Mouse (Mus musculus): ENCODE data around the gene Gpr183. TPM values are rescaled to one million over a fixed set of nuclear protein-coding genes. Genes with fewer than 3 reads are reported as not detected.

Gene Gpr183
- 3.9 and 4.0 TPM in 2 replicates for polyA plus RNA-seq (2014; fragmentation: Nextera tagmentation; extraction: Ambion mirVana)

DNA sequence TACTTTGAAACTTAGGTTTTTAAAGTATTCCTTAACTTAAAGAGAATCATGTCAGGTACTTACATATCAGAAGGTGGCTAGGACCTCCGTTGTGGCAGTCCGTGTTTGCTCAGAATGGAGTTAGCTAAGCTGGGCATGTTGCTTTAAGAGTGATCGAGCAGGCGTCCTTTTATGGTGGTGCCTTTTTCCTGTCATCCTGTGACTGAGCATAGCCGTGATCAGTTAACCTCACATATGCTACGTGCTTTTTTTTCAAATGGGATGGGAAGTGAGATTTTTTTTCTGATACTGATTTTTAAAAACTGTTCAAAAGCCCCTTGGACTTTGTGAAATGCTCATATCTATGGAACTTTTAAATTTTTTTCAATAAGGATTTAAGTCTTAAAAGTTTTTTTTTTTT is at the start of gene Gpr183:
Gene Gpr183 (minus strand): TSS at position 206 of the 400 bp plus-strand sequence.
- H3K9me3 ChIP-seq (ENCODE audit: control insufficient read depth, low read length): no peaks in the 10 kb centered on the region
- no peak within 1 kb of the TSS for H3K4me2 ChIP-seq (replicated peaks; ENCODE audit: low read depth, low read length)
- peaks cover 29% of the 10 kb centered on the region for H3K4me1 ChIP-seq (ENCODE audit: control insufficient read depth, insufficient read depth, low read length)
- WGBS: 32% methylated on average over 6 of the region's 6 CpGs
- H3K9ac ChIP-seq (ENCODE audit: low read depth, low read length): no peak within 1 kb of the TSS
- H3K36me3 ChIP-seq (ENCODE audit: control insufficient read depth, insufficient read depth, low read length): no peaks in the 10 kb centered on the region
- H3K27ac ChIP-seq (ENCODE audit: low read depth, low read length): no peak within 1 kb of the TSS
- H3K4me3 ChIP-seq (ENCODE audit: low read length): peak within 1 kb of the TSS; percentile 18; the same call in 1 of the 2 replicates
- no peaks in the 10 kb centered on the region for H3K27me3 ChIP-seq (ENCODE audit: control insufficient read depth, insufficient read depth, low read length)
- no peak for ATAC-seq (ENCODE audit: low FRiP score, low TSS enrichment)

DNA sequence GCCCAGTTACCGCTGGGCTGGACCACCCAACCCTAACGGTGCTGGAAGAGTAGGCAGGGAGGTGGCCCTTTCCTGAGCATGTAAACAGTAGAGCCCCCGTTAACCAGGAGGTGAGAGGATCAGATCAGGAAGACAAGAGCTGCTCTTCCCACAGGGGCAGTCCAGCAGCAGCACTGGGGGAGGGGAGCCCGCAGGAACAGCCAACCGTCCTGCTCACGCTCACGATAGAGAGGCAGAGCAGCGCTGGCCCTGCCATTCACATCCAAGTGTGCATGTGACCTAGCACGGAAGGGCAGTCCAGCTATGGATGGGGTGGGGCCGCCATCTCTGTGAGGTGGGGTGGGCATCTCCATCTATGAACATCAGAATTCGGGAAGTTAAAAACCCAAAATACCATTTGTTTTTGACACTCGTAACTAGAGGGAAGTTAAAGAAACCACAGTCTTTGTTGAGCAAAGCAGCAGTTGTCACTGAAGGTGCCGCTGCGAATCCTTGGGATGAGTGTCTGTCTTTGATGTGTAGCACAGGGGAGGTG is 48.5 kb upstream of the Gpr183 start:
- Histone ChIP-seq H3K27me3 (ENCODE audit: control insufficient read depth, insufficient read depth, low read length) (no peaks in the 10 kb centered on the region), H3K9me3 (ENCODE audit: control insufficient read depth, low read length) (no peaks in the 10 kb centered on the region), H3K4me1 (ENCODE audit: control insufficient read depth, insufficient read depth, low read length) (peaks cover 11% of the 10 kb centered on the region), H3K27ac (ENCODE audit: low read depth, low read length) (no peak overlapping the region; the same call in 1 of the 2 replicates), H3K4me2 (replicated peaks; ENCODE audit: low read depth, low read length) (no peak overlapping the region), H3K9ac (ENCODE audit: low read depth, low read length) (no peak overlapping the region), H3K36me3 (ENCODE audit: control insufficient read depth, insufficient read depth, low read length) (peaks cover 10% of the 10 kb centered on the region; the same call in 1 of the 2 replicates), H3K4me3 (ENCODE audit: low read length) (no peak overlapping the region)
- peak; percentile 92 for ATAC-seq (ENCODE audit: low FRiP score, low TSS enrichment)
- WGBS: 37% methylated on average over 14 of the region's 14 CpGs

DNA sequence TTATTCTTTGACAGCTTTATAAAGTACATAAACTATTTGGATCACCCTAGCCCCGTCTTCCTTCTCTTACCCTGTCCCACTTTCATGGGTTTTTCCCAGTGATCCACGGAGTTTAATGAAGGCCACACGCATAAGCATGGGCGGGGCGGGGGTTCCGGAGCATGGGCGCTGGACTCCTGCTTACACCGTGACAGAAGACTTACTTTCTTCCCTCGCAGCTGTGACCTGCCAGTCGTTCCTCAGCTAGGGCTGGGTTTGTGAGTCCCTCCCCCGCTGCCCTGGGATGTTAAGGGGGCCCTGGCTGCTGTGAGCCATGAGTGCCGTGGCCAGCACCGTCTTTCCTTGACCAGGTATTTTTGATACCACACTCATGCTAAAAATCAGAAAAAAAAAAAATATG is 47.8 kb upstream of the Gpr183 start:
- Histone ChIP-seq H3K27ac (ENCODE audit: low read depth, low read length) (peak overlapping the region; percentile 61; the same call in 1 of the 2 replicates), H3K9ac (ENCODE audit: low read depth, low read length) (no peak overlapping the region), H3K36me3 (ENCODE audit: control insufficient read depth, insufficient read depth, low read length) (peaks cover 10% of the 10 kb centered on the region; the same call in 1 of the 2 replicates), H3K4me3 (ENCODE audit: low read length) (no peak overlapping the region), H3K9me3 (ENCODE audit: control insufficient read depth, low read length) (no peaks in the 10 kb centered on the region), H3K4me1 (ENCODE audit: control insufficient read depth, insufficient read depth, low read length) (peaks cover 11% of the 10 kb centered on the region), H3K27me3 (ENCODE audit: control insufficient read depth, insufficient read depth, low read length) (no peaks in the 10 kb centered on the region), H3K4me2 (replicated peaks; ENCODE audit: low read depth, low read length) (no peak overlapping the region)
- 12% methylated on average over 13 of the region's 13 CpGs for WGBS
- peak; percentile 81 for ATAC-seq (ENCODE audit: low FRiP score, low TSS enrichment)

DNA sequence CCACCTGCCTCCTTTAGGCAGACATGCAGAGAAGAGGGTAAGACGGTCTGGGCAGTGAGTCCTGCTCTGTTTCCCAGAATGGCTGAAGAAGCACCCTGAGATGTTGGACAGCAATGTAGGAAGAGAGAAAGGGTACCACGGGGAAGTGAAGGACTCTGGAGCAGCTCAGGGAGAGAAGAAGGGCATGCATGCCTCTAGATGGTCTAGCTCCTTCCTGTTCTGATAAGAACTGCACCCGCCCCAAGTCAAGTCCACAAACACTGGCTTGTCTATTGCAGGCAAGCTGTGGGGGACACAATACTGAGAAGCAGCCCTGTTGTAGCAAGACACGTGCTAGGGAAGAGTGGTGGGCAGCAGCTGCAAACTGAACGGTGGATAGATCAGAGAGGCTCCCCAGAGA is 47.2 kb upstream of the Gpr183 start:
- H3K27ac ChIP-seq (ENCODE audit: low read depth, low read length): peak overlapping the region; percentile 61
- H3K4me2 ChIP-seq (replicated peaks; ENCODE audit: low read depth, low read length): no peak overlapping the region
- no peak overlapping the region for H3K9ac ChIP-seq (ENCODE audit: low read depth, low read length)
- peak; percentile 48; the same call in 1 of the 2 replicates for ATAC-seq (ENCODE audit: low FRiP score, low TSS enrichment)
- H3K4me1 ChIP-seq (ENCODE audit: control insufficient read depth, insufficient read depth, low read length): peaks cover 11% of the 10 kb centered on the region
- H3K27me3 ChIP-seq (ENCODE audit: control insufficient read depth, insufficient read depth, low read length): no peaks in the 10 kb centered on the region
- no peak overlapping the region for H3K4me3 ChIP-seq (ENCODE audit: low read length)
- WGBS: 49% methylated on average over 5 of the region's 5 CpGs
- no peaks in the 10 kb centered on the region for H3K9me3 ChIP-seq (ENCODE audit: control insufficient read depth, low read length)
- peaks cover 10% of the 10 kb centered on the region; the same call in 1 of the 2 replicates for H3K36me3 ChIP-seq (ENCODE audit: control insufficient read depth, insufficient read depth, low read length)

DNA sequence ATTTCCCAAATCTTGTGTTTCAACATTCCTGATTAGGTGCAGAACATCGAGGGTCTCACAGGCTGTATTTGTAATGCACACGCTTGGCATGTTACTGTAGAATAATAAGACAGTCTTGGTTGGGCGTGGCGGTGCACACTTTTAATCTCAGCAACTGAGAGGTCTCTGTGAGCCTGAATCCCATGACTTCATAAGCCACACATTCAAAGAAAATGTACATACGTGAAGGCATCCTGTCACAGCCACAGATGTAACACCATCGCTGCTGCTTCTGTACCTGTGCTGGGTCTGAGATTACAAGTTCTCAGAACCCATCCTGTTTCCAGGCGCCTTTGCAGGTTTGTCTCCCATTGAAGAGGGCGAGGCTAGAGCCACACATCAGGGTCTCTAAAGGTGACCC is 46.8 kb upstream of the Gpr183 start:
- no peak overlapping the region for H3K9ac ChIP-seq (ENCODE audit: low read depth, low read length)
- peak overlapping the region; percentile 61; the same call in 1 of the 2 replicates for H3K27ac ChIP-seq (ENCODE audit: low read depth, low read length)
- 92% methylated on average over 8 of the region's 8 CpGs for WGBS

DNA sequence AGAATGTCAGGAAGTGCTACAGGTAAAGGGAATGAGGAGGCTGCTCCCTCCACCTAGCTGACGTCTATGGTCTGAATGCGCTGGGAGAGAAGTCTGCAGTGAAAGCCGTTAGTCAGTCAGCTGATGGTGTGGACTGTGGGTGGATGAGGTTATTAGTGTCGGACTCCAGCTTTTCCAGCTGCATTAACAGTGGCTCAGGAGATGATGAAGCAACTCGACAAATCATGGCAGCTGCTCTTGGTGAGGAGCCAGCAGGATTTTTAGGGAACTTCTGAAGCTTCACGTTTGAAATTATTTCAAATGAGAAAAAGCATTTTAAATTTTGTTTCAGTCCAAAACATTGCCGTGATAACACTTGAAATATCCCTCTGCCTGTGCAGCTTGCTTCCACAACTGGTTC is 45.3 kb upstream of the Gpr183 start:
- Histone ChIP-seq H3K4me1 (ENCODE audit: control insufficient read depth, insufficient read depth, low read length) (peaks cover 11% of the 10 kb centered on the region), H3K27me3 (ENCODE audit: control insufficient read depth, insufficient read depth, low read length) (no peaks in the 10 kb centered on the region), H3K9me3 (ENCODE audit: control insufficient read depth, low read length) (no peaks in the 10 kb centered on the region), H3K4me2 (replicated peaks; ENCODE audit: low read depth, low read length) (no peak overlapping the region), H3K9ac (ENCODE audit: low read depth, low read length) (no peak overlapping the region), H3K4me3 (ENCODE audit: low read length) (no peak overlapping the region), H3K27ac (ENCODE audit: low read depth, low read length) (no peak overlapping the region), H3K36me3 (ENCODE audit: control insufficient read depth, insufficient read depth, low read length) (peaks cover 10% of the 10 kb centered on the region; the same call in 1 of the 2 replicates)
- no peak for ATAC-seq (ENCODE audit: low FRiP score, low TSS enrichment)
- WGBS: 71% methylated on average over 7 of the region's 7 CpGs

More for the DNA sequence above, 46.8 kb upstream of the Gpr183 start:
- H3K4me1 ChIP-seq (ENCODE audit: control insufficient read depth, insufficient read depth, low read length): peaks cover 11% of the 10 kb centered on the region
- H3K9me3 ChIP-seq (ENCODE audit: control insufficient read depth, low read length): no peaks in the 10 kb centered on the region
- H3K4me3 ChIP-seq (ENCODE audit: low read length): no peak overlapping the region
- H3K4me2 ChIP-seq (replicated peaks; ENCODE audit: low read depth, low read length): no peak overlapping the region
- no peak for ATAC-seq (ENCODE audit: low FRiP score, low TSS enrichment)
- H3K27me3 ChIP-seq (ENCODE audit: control insufficient read depth, insufficient read depth, low read length): no peaks in the 10 kb centered on the region
- peaks cover 10% of the 10 kb centered on the region; the same call in 1 of the 2 replicates for H3K36me3 ChIP-seq (ENCODE audit: control insufficient read depth, insufficient read depth, low read length)

DNA sequence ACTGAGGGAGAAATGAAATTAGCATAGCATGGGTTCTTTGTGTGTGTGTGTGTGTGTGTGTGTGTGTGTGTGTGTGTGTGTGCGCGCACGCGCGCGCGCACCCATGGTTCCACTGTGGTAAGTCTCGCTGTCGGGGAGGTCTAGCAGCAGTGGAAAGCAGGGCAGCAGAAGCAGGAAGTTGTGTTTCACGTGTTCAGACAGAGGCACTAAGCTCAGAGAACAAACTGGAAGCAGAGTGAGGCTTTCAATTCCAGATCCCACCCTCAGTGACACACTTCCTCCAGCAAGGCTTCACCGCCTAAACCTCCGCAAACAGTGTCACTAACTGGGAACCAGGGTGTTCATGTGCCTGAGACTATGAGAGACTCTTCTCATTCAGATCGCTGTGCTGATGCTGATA is 44.5 kb upstream of the Gpr183 start:
- Histone ChIP-seq H3K9me3 (ENCODE audit: control insufficient read depth, low read length) (no peaks in the 10 kb centered on the region), H3K9ac (ENCODE audit: low read depth, low read length) (no peak overlapping the region), H3K4me1 (ENCODE audit: control insufficient read depth, insufficient read depth, low read length) (peaks cover 11% of the 10 kb centered on the region), H3K4me2 (replicated peaks; ENCODE audit: low read depth, low read length) (no peak overlapping the region), H3K27ac (ENCODE audit: low read depth, low read length) (no peak overlapping the region), H3K36me3 (ENCODE audit: control insufficient read depth, insufficient read depth, low read length) (peaks cover 10% of the 10 kb centered on the region; the same call in 1 of the 2 replicates), H3K27me3 (ENCODE audit: control insufficient read depth, insufficient read depth, low read length) (no peaks in the 10 kb centered on the region), H3K4me3 (ENCODE audit: low read length) (no peak overlapping the region)
- WGBS: 88% methylated on average over 13 of the region's 13 CpGs
- no peak for ATAC-seq (ENCODE audit: low FRiP score, low TSS enrichment)

DNA sequence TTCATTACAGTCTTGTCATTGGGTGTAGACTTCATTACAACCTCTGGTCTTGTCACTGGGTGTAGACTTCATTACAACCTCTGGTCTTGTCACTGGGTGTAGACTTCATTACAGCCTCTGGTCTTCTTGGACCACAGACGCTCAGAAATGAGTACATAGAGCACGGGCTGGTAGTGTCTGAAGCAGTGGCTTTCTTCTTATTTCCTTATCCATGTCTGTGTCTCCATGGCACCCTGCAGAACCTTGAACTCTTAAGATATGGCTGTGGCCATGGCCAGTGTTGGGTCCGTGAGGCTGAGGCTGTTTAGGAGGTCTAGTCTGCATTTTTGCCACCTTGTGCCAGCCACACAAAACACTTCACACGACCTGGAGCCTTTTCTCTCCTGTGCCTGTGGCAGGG is 43.3 kb upstream of the Gpr183 start:
- ATAC-seq (ENCODE audit: low FRiP score, low TSS enrichment): no peak
- Histone ChIP-seq H3K27me3 (ENCODE audit: control insufficient read depth, insufficient read depth, low read length) (no peaks in the 10 kb centered on the region), H3K4me2 (replicated peaks; ENCODE audit: low read depth, low read length) (no peak overlapping the region), H3K4me1 (ENCODE audit: control insufficient read depth, insufficient read depth, low read length) (peaks cover 11% of the 10 kb centered on the region), H3K36me3 (ENCODE audit: control insufficient read depth, insufficient read depth, low read length) (peaks cover 10% of the 10 kb centered on the region; the same call in 1 of the 2 replicates), H3K27ac (ENCODE audit: low read depth, low read length) (no peak overlapping the region), H3K9me3 (ENCODE audit: control insufficient read depth, low read length) (no peaks in the 10 kb centered on the region), H3K9ac (ENCODE audit: low read depth, low read length) (no peak overlapping the region), H3K4me3 (ENCODE audit: low read length) (no peak overlapping the region)
- WGBS: 89% methylated on average over 4 of the region's 4 CpGs

DNA sequence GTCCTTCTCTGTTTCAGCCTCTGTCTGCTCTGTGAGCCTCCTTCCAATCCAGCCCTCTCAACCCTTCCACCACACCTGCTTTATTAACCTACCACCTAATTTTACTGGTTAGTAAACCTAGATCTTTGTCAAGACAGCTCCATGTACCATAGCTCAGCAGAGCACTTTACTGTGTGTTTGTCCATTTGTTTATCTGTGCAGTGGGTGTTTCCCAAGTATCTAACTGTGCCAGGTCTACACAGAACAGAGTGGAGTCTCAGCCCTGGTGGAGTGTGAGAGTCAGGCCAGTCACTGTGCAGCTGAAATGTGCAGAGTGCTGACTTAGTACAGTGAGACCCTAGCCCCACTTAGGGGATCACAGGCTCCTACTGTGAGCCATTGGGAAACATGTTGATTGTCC is 38.8 kb upstream of the Gpr183 start:
- Histone ChIP-seq H3K27ac (ENCODE audit: low read depth, low read length) (no peak overlapping the region), H3K4me3 (ENCODE audit: low read length) (no peak overlapping the region), H3K36me3 (ENCODE audit: control insufficient read depth, insufficient read depth, low read length) (peaks cover 2% of the 10 kb centered on the region; the same call in 1 of the 2 replicates), H3K9me3 (ENCODE audit: control insufficient read depth, low read length) (no peaks in the 10 kb centered on the region), H3K4me2 (replicated peaks; ENCODE audit: low read depth, low read length) (no peak overlapping the region), H3K9ac (ENCODE audit: low read depth, low read length) (no peak overlapping the region), H3K27me3 (ENCODE audit: control insufficient read depth, insufficient read depth, low read length) (no peaks in the 10 kb centered on the region), H3K4me1 (ENCODE audit: control insufficient read depth, insufficient read depth, low read length) (no peaks in the 10 kb centered on the region)
- ATAC-seq (ENCODE audit: low FRiP score, low TSS enrichment): no peak
